Mouse (Mus musculus): ENCODE measurements around the gene Fam84b.
"Not testable (repeated sequence)": the region's sequence is repeated elsewhere in the genome, so short reads cannot be mapped to it uniquely, and the experiment has no call there.

Gene Fam84b

DNA sequence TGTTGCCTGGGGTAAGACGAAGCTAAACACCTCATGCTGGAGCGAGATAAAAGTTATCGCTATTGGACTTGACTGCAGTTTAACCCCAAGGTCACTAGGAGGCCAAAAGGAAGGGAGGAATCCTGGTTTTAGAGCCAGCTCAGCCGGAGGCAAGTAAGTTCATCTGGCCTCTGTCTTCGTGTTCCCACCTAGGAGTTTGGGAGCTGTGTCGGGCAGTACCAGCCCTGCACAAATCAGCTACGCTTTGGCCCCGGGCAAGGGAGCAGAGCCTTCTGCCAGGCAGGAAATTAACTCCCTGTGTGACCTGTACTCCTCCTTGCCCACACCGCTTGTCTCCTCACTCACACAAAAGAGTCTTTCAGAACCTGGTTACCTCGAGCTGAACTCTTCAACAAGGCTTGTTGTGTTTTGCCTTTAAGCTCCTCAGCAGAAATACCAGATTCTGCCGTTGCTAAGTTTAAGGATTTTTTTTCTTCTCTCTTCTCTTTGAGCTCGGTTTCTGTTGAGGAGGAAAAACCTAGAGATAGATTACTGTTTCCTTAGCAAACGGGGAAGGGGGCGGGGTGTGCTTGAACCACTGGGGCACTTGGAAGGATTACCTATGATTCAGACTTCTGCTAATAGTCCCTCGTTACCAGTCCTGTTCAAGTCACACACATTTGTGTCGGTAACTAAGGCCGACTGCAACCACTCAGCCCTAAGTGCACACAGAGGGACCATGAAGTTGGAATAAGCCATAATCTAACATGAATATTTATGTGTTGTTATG is at the start of gene Fam84b:
TSS of gene Fam84b (minus strand) at position 548 of the 769 bp plus-strand sequence.
- DNase-seq (ENCODE audit: low spot score in 2 of 2), result no peak

GRCm38 (mm10) chr15:60898187-60898965 is 44.8 kb upstream of the Fam84b start:
- DNase-seq (ENCODE audit: low spot score in 2 of 2), result no peak

DNA sequence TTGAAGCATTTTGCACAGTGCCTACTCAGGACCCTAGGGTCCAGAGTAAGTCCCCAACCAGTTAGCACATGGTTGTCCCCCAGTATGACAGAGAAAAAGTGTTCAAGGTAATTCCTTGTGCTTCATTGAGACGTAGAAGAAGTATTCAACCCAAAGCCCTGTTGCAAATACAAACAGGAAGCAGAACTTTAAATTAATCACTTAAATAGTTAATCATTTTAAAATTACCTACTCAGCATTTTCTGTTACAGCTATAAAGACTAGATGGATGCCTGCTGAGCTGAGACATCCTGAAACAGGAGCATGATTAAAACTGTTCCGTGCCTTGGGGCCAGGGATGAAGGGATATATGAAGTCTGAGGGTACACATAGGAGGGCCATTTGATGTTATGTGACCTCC is 42.5 kb upstream of the Fam84b start:
- DNase-seq (ENCODE audit: low spot score in 2 of 2), result no peak

- no peak for DNase-seq (ENCODE audit: low spot score in 2 of 2)
Observed at GRCm38 (mm10) chr15:60892976-60893463, 39.4 kb upstream of the Fam84b start.

DNA sequence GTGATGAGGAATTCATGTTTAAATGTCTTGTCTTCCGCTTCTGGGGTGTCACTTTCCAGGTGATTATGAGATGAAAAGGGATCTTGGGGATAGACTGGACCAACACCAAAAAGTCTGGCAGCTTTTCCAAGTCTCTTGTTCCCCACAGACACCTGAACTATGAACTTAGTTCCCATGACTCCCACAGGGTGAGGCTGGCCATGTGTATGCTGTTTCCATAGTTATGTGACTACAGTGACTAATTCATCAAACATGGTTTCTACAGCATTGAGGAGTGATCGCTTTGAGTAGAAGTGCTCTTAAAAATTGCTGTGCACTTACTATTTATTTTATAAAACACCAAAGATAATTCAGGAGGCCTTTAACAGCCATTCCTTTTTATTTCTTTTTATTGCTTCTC is 35.1 kb upstream of the Fam84b start:
- no peak for DNase-seq (ENCODE audit: low spot score in 2 of 2)

DNA sequence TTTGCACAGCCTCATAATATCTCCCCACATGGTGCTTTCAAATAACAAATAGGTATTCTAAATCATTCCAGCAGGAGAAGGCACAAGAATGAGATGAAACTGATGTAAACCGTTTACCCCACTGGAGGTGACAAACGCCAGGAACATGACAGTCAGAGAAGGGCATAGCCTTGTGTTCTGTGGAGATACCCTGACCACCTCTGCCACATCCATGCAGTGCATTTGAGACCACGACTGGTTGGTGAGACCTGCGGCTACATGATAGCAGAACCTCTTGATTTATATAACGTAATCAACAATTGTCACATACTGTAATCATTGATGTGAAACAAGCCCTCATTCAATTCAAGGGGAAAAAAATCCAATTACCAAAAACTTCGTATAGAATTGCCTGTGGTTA is 22.1 kb upstream of the Fam84b start:
- no peak for DNase-seq (ENCODE audit: low spot score in 2 of 2)

DNA sequence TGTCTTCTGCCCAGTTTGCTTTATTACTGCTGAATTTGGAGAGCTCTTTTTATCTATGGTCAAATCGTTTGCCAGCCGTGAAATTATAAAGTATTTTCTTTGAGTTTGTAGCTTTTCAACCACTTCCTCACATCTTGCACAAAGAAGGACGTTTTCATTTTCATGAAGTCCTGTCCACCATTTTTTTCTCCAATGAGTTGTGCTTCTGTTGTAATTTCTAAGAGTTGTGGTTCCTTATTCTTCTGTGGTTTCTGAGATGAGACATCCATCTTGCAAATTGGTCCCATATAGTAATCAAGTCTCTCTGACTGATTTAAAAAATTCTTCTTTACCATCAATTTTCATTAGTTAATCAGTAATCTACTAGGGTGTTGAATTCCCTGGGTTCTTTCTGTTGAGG is 8.8 kb upstream of the Fam84b start:
- no peak for DNase-seq (ENCODE audit: low spot score in 2 of 2)

DNA sequence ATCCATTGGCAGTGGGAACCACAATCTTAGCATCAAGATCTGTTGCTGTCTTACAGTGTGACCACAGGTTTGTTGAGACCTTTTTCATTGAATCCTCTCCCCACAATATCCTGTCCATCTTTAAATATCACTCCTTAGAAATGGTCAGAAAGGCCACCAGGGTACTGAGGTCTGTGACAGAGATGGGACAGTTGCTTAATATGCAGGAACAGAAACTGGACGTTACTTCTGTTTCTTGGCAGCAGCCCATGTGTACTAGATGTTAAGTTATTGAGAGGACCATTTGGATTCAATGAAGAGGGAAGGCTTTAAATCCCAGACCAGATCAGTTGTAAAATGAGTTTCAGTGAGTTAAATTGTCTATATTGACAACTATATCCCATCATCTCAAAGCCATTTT is 1.5 kb upstream of the Fam84b start:
- DNase-seq (ENCODE audit: low spot score in 2 of 2), result no peak

DNA sequence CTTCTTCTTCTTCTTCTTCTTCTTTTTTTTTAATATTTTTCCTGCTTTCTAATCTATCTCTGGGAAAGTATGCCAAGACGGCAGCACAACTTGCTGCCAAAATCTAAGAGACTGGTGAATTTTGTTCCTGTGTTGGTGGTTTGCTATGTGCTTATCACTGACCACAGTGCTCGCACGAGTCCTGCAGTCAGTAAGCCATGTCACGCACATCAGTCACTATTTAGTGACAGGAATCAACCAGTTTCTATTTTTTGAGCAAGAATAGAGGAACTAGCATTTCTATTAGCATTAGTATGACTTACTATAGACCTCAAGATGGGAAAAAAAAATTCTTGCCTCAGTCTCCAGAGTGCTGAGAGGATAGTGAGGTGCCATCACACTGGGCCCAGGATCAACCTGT is 573 bp upstream of the Fam84b start:
- no peak for DNase-seq (ENCODE audit: low spot score in 2 of 2)

- DNase-seq (ENCODE audit: low spot score in 2 of 2), result no peak
Observed at GRCm38 (mm10) chr15:60848630-60849029, 4.9 kb downstream of the Fam84b start.

DNA sequence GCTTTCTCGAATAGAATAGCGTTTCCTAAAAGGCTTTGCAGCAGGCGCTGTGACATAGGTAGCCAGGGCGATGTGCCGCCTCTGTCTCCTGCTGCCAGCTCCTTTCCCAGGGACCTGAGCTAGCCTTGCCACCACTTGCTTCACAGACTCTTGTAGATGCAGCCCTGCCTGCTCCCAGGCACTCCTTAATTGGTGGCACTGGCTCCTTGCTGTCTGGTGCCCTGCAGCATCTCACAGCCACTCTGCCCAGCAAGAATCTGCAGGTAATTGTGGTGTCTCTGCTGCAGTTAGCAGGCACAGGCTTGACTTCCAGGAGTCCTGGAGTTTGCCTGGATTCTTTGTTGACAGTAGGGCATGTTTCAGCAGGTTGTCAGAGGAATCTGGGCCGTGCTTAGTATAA is 7.3 kb downstream of the Fam84b start:
- no peak for DNase-seq (ENCODE audit: low spot score in 2 of 2)

DNA sequence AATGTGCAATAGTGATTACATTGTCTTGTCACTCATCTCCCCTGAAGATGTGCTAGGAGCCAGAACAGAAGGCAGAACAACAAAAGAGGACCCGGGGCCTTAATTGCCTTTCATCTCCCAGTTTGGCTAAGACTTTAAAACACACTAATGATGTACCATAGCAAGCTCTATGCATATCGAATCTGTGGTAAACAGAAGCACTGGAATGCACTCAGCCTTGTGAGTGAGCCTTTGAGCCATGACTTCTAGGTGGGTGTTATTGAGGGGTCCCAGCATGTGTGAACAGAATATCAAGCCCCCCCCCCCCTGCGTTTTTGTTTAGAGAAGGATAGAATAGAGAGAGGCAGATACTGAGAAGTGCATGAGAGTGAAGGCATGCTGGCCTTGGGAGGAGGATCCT is 7.7 kb downstream of the Fam84b start:
- DNase-seq (ENCODE audit: low spot score in 2 of 2), result no peak

DNA sequence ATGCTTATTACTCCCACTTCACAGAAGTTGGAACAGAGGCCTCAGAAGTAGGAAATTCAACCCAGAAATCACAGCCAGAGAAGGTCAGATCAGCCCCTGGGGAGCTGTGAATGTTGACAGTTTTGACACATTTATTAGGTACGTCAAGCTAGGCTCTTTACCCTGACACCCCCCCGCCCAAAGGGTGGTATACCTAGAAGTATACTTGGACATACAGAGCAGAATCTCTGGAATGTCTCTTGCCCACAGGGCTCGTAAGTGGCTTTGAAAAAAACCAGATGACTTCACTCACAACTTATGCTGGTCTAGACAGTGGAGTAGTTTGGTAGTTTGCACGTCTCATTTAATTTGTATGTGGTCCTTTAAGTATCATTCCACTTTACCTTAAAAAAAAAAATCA is 11.8 kb downstream of the Fam84b start:
- DNase-seq (ENCODE audit: low spot score in 2 of 2), result no peak

DNA sequence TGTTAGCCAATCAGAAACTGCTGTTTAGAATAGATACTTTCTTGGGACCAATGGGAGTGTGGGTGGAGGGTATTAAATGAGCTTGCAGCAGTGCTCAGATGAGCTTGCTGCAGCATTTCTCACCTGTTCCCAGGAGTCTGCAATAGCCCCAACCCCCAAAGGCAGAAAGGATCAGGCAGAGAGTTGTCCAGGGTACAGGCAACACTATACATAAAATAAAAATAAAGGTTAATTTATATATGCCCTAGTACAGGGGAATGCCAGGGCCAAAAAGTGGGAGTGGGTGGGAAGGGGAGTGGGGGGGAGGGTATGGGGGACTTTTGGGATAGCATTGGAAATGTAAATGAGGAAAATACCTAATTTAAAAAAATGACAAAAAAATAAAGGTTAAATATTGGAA is 12.3 kb downstream of the Fam84b start:
- not testable (repeated sequence) for DNase-seq (ENCODE audit: low spot score in 2 of 2)

DNA sequence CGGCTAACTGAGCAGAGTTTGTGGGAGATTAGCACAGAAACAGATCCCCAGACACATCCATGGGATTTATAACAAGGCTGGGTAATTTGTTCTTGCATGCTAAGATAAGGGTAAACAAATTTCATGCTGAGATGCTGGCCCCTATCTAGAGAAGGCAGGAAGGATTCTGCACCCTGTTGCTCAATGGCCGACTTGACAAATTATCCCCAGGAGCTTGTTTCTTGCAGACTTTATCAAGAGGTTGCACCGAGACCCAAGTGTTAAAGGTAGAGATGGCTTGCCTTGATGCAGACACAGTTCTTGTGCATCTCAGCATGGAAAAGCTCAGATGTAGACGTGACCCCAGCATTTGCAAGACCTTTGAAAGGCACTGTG is 13.3 kb downstream of the Fam84b start:
- DNase-seq (ENCODE audit: low spot score in 2 of 2), result no peak

DNA sequence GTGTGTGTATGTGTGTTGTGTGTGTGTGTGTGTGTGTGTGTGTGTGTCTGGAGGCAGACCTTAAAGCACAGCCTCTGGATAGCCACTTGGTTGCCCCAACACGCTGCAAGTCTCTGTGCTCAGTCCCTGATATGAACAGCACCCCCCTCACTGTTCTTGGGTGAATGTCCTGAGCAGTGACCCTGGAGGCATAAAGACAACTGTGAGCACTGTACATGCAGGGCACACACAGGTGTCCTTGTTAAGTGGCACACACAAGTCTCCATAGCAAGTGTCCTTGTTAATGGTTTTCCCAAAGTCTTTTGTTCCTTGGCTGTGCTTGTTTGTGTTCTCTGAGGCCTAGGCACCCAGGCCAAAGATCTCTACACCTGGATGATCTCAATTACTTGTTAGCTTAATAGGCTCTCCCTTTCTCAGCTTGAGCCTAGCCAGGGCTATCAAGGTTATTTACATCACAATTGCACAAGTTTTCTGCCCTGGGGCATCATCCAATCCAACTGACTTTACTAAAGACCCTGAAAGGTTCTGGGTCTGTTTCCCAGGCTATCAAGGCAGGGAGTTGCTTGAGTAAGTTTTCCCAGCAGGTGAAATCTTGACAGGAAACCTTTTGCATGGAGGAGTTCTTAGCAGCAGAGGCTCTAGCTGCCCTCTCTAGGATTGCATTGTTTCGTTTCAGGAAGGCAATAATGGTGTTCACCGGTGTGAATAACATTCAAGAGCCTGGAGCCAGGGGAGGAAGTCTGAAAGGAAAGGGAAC is 13.9 kb downstream of the Fam84b start:
- no peak for DNase-seq (ENCODE audit: low spot score in 2 of 2)

GRCm38 (mm10) chr15:60838135-60838534 is 15.4 kb downstream of the Fam84b start:
- no peak for DNase-seq (ENCODE audit: low spot score in 2 of 2)

DNA sequence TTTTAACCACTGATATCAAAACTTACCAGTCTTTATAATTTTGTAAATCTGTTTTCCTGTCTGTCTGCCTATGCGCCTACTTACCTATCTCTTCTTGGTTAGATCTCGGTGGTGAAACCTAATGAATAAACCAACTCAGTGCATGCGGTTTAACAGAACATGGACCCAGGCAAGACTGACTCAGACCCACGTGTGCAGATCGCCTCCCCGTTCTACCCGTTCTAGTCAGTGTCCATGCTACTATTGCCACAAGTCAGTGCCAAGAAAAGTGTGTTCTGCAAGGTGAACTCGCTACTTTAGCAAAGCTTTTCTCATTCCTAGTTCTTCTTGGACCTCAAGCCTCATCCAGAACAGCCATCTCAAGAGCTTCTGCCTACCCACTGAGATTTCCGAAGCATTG is 15.9 kb downstream of the Fam84b start:
- DNase-seq (ENCODE audit: low spot score in 2 of 2), result no peak

GRCm38 (mm10) chr15:60836321-60836720 is 17.3 kb downstream of the Fam84b start:
- DNase-seq (ENCODE audit: low spot score in 2 of 2), result no peak

GRCm38 (mm10) chr15:60834598-60835571 is 18.7 kb downstream of the Fam84b start:
- no peak for DNase-seq (ENCODE audit: low spot score in 2 of 2)

Data from natural killer cell, adult 2 months (primary cell).